Mouse (Mus musculus): ENCODE measurements around the gene Chaf1b.

The Chaf1b gene

GRCm38 (mm10) chr16:93947396-93947795 is 63.7 kb downstream of the Chaf1b start:
- peak; percentile 58 for DNase-seq (ENCODE audit: low read depth, low spot score)
